Mouse (Mus musculus) adrenal gland, postnatal 14 days (tissue): Measurements from ENCODE around the gene Slpi. TPM values are rescaled to one million over a fixed set of nuclear protein-coding genes. Genes with fewer than 3 reads are reported as not detected.

Experiments used
- DNase-seq: peaks from one replicate; pipeline ENCODE4 v3.0.0; 2021; ENCODE audit warnings: mixed read lengths
- long read RNA-seq, 2 experiments: library from polyadenylated mRNA; stranded (forward); transcript quantifications; one replicate each; pipeline ENCODE4 v2.0.0; 2021
- total RNA-seq: library from RNA; stranded (reverse); gene quantifications from 2 replicates; pipeline ENCODE4 v1.2.3, GENCODE M21; 2021

The Slpi gene
- 9.2 and 9.3 TPM in 2 replicates for total RNA-seq
- long read RNA-seq, experiment 1, transcript Slpi-201 (4 exons, 876 nt), result major isoform, 5 of 5 reads
- long read RNA-seq, experiment 1, partial matches to known transcripts, result 0 of 5 reads
- long read RNA-seq, experiment 1, other reads (novel, unspliced or antisense), result 0 of 5 reads
- long read RNA-seq, experiment 2, transcript Slpi-201 (4 exons, 876 nt), result major isoform, 10 of 11 reads
- long read RNA-seq, experiment 2, partial matches to known transcripts, result 1 of 11 reads
- long read RNA-seq, experiment 2, other reads (novel, unspliced or antisense), result 0 of 11 reads

DNA sequence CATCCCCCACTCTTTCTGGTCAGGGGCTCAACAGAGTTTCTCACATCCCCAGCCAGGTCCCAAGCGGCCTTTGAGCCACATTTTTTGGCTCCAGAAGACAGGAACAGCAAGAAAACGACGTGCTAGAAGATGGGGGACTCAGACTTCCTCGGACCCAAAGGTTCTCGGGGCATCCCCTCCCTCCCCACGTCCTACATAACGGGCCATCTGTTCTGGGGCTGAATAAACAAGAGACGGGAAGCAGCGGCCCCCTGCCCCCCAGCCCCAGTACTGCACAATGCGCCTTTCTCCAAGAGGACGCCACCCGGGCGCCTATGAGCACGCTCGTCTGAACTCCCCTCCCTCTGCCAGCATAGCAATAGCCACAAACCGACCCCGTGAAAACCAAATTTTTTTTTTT, at the start of gene Slpi:
TSS of gene Slpi (minus strand) at position 76 of the 400 bp plus-strand sequence.
- no peak for DNase-seq

DNA sequence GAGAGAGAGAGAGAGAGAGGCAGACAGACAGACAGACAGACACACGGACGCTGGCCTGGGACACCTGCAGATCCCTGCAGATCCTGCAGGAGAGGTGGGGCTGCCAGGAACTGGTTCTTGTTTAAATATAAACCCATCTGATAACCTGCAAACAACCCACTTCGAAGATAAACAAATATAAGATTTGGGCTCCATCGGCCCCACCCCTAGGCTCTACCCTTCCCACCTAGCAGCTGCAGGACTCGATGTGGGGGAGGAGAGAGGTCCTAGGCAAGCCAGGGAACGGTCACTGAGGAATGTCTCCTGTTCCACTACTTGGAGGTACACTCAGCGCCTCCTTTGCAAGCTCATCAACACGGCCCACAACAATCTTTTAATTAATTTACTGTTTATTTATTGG, 49.4 kb upstream of the Slpi start:
- no peak for DNase-seq

DNA sequence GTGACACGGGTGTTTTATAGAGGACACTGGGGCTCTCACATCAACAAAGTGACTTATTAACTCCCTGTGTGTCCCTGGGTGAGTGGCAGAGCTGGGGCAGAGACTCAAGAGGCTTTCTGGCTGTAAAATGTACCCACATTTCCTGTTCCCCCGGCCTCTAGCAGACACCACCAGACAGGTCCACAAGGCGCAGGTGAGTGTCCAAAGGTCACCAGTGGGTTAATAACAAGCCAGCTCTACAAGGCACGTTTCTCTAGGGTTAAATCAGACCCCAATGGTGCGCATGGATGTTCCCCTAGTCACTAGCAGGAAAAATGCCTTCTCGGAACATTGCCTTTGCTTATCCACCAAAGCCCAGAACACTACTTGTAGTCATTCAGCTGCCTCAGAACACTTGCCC, 48.8 kb upstream of the Slpi start:
- DNase-seq, result no peak

DNA sequence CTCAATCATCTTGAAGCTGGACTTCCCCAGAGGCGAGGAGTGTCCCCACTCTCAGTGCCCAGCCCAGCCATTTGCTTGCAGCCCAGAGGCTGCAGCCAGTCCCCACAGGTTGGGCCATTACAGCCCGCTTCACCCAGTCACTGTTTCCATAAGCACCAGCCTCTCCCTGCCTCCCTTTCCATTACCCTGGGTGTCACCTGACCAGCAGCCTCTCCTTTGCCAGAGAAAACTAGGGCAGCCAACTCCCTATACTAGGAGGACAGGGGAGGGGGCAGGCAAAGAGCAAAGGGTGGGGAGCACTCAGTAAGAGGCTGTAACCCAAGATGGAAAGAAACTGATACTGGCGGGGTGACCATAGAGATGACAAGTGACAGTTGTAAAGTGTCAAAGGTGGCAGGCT, 48.1 kb upstream of the Slpi start:
- no peak for DNase-seq

DNA sequence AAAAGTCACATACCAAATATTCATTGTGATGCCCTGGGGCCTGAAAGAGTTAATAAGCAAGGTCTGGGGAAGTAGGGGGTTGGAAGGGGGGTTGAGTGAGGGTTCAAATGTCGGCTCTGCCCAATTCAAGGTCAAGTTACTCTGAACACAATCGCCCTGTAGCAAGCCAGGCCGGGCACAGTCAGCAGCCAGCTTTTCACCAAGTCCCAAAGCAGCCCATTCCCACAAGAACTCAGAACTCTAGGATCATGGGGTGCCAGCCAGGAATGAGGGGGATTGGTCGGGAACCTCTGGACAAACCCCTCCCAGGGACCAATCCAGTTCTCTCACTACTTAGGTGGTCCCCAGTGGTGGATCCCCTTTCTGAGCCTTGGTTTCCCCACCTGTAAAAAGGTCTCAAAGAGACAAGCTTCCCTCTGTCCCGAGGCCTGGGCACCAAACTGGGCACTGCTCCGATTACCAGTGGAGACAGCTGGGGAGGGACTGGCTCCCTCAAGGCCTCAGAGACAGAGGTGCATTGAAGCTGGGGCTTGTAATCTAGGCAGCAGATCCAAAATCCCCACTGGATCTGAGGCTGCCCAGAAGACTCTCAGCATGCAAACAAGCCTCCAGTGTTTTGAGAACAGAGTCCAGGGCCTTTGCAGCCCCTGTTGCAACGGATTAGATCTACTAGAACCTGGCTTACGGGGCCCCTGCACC, 47.5 kb upstream of the Slpi start:
- peak; percentile 46 for DNase-seq

DNA sequence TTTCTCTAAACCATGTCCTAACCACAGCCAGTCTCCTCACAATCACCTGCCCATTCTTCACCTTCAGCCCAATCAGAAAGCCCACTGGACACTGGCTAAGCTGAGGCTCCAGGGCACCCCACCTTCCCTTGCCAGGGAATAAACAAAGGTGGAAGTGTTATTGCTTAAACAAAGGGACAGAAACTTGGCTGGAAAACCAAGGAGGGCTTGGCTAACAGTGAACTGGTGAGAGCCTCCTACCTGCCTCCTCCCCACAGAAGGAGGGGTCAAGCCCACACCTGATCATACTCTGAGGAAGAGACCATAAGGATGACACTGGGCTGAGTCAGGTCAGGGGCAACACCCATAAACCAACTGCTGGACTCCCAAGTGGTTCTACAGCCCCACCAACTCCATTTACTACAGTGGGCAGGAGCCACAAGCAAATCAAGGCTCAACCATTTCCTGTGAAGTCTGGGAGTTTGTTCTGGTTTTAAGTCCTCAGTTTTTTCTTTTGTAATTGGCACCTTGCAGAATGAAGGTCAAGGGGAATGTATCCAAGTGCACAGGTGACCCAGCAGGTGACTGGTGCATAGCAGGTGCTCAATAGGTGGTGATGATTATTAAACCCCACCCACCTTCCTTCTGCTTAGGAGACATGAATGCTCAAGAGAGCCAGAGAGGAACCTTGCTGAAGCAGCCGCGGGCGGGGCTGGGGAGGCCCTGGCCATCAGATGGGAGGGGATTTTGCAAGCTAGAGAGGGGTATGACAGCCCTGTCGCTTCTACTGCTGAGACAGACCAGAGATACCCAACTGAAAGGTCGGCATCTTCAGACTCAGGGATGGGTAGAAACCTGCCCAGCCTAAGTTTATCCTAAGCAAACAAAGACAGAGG, 46.6 kb upstream of the Slpi start:
- DNase-seq, result no peak

DNA sequence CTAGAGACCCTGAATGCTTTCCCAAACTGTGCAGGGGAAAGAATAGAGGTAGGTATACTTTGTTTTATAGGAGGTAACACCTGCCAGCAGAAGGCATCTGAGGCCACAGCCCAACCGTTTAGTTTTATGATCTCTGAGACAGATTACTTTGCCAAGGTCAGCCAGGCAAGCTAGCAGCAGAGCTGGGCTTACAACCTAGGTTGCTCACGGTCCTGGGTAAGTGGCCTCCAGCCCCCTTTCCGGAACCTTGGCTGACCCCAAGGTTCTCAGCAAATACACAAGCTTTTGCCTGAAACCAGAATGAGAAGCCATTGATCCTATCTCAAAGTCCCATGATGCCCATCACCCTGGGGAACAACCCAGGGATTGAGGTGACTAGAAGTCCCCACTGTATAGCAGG, 45.8 kb upstream of the Slpi start:
- no peak for DNase-seq

DNA sequence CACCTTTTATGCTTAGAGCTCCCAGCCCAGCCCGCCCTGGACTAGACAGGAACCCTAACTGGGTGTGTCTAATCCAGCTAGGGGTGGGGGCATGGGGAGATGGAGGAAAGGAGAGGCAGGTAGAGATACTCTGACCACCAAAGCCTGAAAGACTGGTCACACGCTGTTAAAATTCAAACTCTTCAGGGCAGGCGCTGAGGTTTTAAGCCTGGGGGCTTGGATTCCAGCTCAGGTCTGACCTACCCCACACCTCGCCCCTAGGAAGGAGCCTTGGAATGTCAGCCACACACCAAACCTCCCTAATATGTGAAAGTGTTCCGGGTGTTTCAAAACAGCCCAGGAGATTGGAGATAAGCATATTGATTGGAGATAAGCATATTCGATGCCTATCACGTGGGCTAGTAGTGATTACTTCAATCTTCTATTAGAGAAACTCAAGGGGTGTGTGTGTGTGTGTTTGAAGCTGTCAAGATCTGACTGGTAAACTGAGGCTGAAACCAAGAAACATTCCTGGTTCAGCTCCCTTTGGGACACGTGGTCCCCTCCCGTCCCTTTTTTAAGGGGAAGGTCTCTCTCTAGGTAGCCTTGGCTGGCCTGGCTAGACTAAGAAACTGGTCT, 44.5 kb upstream of the Slpi start:
- no peak for DNase-seq

DNA sequence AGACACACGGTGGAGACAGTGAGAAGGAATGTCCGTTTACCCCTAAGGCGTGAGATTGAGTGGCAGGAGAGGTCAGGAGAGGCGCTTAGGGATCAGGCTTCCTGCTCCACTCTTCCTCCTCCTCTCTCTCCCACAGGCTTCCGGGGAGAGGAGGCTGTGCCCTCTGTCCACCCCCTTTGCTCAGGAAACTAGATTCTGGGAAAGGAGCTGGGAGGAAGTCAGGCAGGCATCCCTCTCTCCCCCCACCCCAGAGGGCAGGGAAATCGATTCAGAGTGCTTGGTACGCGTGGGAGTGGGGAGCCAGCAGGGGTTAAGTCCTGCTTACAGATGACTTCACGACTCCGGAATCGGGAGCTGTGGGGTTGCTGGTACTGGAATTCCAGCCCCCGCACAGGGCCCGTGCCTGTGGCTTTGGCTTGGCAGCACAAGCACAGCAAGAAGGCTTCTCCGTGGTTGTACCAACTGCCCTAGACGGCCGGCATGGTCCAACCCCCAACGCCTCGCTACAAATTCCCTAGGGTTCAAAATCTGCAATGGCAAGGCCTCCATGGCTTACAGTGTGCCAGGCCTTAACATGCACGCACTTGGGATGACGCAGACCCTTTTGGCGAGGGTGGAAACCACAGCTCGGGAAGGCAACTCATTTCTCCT, 43.8 kb upstream of the Slpi start:
- DNase-seq, result peak; percentile 73

DNA sequence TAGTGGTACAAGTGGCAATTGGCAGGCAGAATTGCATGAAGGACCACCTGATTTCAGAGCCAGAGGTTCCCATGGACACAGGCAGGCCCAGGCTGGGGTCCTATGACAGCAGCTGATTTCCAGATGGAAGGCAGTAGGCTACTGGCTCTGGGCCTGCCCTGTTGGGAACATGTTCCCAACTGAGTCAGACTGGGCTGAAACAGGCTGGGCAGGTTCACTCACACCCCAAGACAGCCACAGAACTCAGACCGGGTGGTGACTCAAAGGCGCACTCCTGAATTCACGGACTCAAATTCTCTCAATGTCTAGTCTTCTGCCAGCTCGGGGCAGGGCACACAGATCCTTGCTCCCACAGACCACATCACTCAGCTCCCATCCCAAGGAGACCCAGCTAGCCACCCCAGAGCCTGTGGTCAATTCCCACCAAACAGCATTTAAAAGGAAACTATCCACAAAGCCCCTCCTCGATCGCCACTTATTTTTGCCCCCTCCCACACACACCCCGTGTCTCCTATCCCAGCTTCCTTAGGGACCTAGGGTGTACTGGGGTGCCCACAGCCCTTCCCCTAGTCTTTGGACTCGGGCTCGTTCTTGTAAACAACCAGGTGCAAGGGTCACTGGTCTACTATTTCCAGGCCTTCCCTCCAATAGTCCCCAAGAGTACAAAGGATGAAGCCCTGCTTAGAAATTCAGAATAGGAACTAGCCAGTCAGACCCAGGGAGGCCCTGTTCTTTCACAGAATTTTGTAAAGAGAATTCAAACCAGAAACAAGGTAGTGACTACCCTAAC, 43.0 kb upstream of the Slpi start:
- DNase-seq, result no peak

DNA sequence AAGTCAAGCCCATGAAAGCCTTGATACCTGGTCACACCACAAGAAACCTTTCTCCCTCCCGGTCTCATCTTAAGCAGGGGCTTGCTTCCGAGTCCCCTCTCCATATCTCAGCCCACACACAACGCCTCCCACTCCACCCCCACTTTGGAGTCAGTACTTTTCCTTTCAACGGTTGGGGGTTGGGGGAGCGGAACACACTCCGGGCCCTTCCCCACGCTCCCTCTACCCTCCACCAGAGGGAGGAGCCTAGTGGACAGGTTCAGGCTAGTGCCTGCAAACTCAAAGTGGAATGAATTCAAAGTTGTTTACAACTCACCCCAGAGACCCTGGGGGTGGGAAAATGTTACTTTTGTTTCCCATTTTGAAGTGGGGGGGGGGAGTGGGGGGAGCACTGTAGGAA, 41.8 kb upstream of the Slpi start:
- DNase-seq, result no peak

DNA sequence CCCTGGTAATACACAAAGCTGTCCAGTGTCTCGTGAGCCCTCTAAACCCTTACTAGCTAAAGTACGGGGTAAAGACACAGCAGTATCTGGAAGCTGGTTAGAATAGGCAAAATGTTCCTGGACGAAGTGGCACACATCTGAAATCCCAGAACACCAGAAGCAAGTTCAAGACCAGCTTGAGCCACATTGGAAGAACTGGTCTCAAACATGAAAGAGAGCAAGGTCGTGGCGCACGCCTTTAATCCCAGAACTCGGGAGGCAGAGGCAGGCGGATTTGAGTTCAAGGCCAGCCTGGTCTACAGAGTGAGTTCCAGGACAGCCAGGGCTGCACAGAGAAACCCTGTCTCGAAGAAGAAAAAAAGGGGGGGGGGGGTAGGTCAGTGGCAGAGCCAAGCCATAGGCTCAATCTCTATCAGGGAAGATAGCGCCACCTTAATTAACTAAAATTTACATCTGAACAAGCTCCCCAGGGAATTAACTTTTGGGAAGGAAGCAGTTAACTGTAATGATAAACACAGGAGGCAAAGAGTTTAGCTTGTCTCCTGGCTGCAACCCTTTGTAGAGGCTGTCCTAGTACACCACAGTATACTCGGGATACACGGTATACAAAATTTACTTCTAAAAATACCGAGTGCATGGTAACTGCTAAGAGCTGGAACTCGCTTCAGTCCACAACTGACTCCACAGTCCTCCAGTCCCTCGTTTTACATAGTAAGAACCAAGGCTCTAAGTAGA, 41.2 kb upstream of the Slpi start:
- DNase-seq, result no peak

DNA sequence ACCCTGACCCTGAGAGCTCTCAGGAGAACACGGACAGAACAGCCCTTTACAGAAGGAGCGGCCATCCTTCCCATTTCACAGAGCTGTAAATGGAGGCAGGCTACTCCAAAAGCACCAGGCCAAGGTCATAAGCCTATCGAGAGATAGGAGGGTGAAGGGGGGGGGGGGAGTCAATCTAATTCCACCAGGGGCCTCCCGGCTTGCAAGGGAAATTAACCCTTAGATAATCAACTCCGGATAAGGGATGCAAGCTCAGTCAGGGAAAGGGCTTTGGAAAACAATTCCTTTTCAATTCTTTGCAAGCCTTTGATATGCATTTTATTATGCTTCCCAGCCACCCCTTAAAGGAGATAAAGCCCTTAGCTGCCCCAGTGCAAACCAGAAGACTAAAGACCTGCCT, 39.6 kb upstream of the Slpi start:
- DNase-seq, result no peak

DNA sequence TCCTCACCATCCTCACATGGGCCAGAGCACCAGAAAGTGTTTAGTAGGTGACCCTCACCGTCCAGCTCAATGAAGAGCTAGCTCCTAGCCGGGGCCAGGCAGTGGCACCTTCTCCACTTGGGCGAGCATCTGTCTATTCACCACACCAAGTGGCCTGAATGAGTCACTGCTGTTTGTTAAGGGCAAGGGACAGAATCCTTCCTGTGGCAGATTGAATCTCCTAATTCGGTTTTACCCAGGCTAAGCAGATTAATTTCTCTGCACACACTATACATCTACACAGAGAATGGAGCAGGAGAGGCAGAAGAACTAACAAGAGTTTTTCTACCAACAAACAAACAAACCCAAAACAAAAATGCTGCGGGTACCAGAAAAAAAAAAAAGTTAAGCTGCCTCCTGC, 38.1 kb upstream of the Slpi start:
- DNase-seq, result no peak

DNA sequence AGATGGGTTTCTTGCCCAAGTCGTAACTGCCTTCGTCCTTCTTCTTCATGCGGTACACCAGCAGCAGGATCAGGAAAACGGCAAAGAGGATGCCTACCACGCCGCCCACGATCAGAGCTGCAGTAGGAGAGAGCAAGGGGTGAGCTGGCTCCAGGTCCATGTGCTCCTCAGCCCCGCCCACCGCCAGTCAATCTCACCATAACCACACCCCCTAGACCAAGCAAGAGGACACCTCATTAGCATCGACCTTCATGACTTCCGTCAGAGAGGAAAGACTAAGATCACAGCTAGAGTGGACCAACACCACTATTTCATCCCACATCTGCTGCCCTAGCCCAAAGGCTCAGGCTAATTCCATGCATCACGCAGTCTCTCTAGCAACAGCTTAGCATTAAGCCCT, 37.2 kb upstream of the Slpi start:
- DNase-seq, result peak; percentile 35

DNA sequence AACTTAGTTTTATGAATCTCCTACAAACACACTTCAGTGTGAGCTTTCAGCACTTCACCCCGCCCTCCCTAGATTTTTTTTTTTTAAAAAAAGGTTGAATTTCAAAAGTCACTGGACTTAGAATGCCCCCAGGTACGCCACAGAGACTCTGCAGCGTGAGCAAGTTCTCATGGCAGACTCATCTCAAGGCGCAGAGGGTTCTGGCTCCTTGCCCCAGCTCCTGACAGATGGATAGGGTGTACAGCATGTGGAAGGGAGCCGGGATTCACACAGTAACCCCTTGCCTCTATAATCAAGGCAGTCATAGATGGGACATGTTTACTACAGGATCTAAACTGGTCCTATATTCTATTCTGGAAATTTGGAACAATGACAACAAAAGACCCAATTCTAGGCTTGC, 36.5 kb upstream of the Slpi start:
- no peak for DNase-seq

DNA sequence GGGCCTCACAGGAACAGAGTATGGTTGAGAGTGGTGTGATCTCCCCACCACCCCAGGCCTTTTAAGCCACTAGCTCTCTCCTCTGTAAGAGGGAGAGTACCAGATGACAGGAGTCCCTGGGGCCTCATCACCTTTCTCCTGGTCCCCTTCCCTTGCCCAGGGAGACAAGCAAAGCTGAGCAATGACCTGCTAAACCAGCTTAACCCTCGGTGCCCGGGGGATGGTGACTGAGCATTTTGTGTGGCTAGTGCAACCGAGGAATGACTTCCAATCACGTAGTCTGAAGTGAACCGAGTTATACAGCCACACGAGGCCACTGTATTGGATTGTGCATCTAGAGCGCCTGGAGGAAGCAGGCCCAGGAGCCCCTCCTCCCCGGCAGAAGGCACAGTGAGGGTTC, 35.5 kb upstream of the Slpi start:
- peak; percentile 55 for DNase-seq

DNA sequence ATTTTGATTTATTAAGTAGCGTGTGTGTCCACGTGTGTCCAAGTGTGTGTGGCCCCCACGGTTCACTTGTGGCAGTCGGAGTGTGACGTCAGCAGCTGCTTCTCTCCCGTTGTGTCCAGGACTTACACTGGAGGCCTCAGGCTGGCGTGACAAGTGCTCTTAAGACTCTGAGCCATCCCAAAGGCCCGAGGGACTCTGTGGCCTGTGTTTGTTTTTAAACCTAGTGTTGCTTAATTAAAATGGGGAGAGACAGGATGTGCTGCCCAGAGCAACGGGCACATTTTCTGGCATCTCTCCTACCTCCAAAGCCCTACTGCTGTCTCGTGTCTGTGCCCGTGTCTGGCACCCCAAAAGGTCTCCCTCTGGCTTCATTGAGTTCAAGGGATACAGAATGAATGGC, 34.6 kb upstream of the Slpi start:
- DNase-seq, result peak; percentile 53

DNA sequence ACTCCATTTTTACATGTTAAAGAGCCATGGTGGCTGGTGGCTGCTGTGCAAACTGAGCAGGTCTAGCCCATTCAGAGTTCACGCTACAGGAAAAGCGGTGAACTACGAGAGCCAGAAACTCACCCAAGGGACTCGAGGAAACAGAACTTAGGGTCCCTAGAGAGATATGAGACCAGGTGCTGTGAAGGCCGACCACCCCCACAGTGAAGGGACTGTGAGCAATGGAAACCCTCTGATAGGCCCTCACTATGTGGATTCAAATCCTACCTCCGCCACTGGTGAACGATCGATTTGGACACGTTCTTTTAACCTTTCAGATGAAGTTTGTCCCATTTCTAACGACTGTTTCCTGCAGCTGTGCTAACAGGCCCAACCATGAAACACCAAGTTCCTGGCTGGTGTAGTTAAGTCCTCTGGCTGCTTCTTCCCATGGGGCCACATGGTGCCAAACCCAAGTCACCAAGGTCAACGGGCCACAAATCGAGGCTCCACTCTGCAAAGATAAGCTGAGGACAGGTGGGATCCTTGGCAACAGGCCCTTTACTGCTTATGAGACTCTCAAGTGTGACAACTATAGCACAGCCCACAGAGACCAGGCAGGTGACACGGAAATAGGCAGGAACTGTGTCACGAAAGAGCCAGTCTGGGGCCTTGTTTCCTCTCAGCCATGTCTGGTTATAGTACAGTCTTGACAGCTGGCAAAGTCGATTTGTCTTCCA, 33.9 kb upstream of the Slpi start:
- peak; percentile 64 for DNase-seq

DNA sequence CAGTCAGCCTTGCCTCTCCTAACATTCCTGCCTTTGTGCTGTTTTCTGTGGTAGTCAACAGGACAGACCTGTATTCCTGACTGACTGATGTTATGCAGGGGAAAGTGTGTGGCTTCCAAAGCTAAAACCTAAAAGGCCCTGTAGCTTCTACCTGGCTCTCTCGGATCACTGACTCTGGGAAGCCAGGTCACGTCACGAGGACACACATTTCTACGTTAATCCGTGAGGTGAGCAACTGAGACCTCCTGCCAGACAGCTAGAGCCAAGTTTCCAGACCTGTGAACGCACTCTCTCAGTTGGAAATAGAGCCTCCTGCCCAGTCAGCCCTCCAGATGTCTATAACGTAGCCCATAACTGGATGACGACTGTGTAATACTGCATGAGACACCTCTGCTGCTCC, 33.1 kb upstream of the Slpi start:
- DNase-seq, result no peak
